Mouse (Mus musculus): ENCODE measurements around the gene Ap1s2. TPM values are rescaled to one million over a fixed set of nuclear protein-coding genes. Genes with fewer than 3 reads are reported as not detected.

Ap1s2 gene
- polyA plus RNA-seq, 3 experiments from 2014 or later, result 19.5 to 54.7 (median 22.6) TPM

GRCm38 (mm10) chrX:163981092-163981491 lies 72.3 kb downstream of the Ap1s2 start:
- no peak for ATAC-seq

- ATAC-seq, result no peak
Observed at GRCm38 (mm10) chrX:163981500-163981899, 72.7 kb downstream of the Ap1s2 start.

- ATAC-seq, result no peak
Observed at GRCm38 (mm10) chrX:163982129-163982528, 73.3 kb downstream of the Ap1s2 start.

Other genes with a start within 250 kb of the Ap1s2 start
- gene Rnf138rt1, start 147.7 kb upstream of the Ap1s2 start, polyA plus RNA-seq (2017; shearing (Covaris generic)), result not detected
- gene Zrsr2, start 49.6 kb downstream of the Ap1s2 start, polyA plus RNA-seq (2017; shearing (Covaris generic)), result 10 to 100 TPM; 39.9 to 51.4 (median 47.4) TPM
- 10 to 100 TPM in 1 of 3 experiments, 1 to 10 TPM in 2; 3.0 to 15.3 (median 3.4) TPM for gene Car5b, start 119.0 kb downstream of the Ap1s2 start, polyA plus RNA-seq (2017; shearing (Covaris generic))
- gene Siah1b, start 167.5 kb downstream of the Ap1s2 start, polyA plus RNA-seq (2017; shearing (Covaris generic)), result 1 to 10 TPM; 1.2 to 4.2 (median 1.6) TPM
- not detected for gene Cltrn, start 179.8 kb downstream of the Ap1s2 start, polyA plus RNA-seq (2017; shearing (Covaris generic))
- not detected for gene Ace2, start 230.3 kb downstream of the Ap1s2 start, polyA plus RNA-seq (2017; shearing (Covaris generic))